Mouse (Mus musculus) CH12.LX (cell line): Measurements from ENCODE around the gene Atg9b.

Experiments used
- CHD2 ChIP-seq: IDR thresholded peaks from 2 replicates; pipeline ENCODE4 v1.6.1; 2011; ENCODE audit warnings: low read length, improper control_type of control experiment
- CTCF ChIP-seq, 2 experiments: IDR thresholded peaks in 1 of 2; conservative IDR thresholded peaks in 1 of 2; 2 replicates each; pipeline ENCODE4 v1.5.1; 2011 to 2012; ENCODE audit warnings: low read depth in 2 of 2, low read length in 2 of 2, improper control_type of control experiment in 1 of 2, inconsistent platforms in 1 of 2, mild to moderate bottlenecking in 1 of 2, moderate library complexity in 1 of 2
- ETS1 ChIP-seq: conservative IDR thresholded peaks from 2 replicates; pipeline ENCODE4 v1.6.1; 2012; ENCODE audit warnings: low read depth, mild to moderate bottlenecking, inconsistent platforms, low read length, improper control_type of control experiment, moderate library complexity
- JUN ChIP-seq: IDR thresholded peaks from 2 replicates; pipeline ENCODE4 v1.6.1; 2011; ENCODE audit warnings: low read depth, mild to moderate bottlenecking, low read length, improper control_type of control experiment, moderate library complexity; ENCODE audit not compliant: insufficient read depth
- POLR2A ChIP-seq: IDR thresholded peaks from 2 replicates; pipeline ENCODE4 v1.6.1; 2011; ENCODE audit warnings: low read depth, mild to moderate bottlenecking, improper control_type of control experiment, low read length
- USF1 ChIP-seq: IDR thresholded peaks from 2 replicates; pipeline ENCODE4 v1.6.1; 2014; ENCODE audit warnings: low read depth, mild to moderate bottlenecking, inconsistent platforms, low read length, improper control_type of control experiment
- ZMIZ1 ChIP-seq: IDR thresholded peaks from 2 replicates; pipeline ENCODE4 v1.6.1; 2012; ENCODE audit warnings: low read depth, mild to moderate bottlenecking, inconsistent platforms, low read length, improper control_type of control experiment
- ZNF384 ChIP-seq: IDR thresholded peaks from 2 replicates; pipeline ENCODE4 v1.6.1; 2012; ENCODE audit warnings: low read depth, low read length, improper control_type of control experiment, inconsistent platforms

DNA sequence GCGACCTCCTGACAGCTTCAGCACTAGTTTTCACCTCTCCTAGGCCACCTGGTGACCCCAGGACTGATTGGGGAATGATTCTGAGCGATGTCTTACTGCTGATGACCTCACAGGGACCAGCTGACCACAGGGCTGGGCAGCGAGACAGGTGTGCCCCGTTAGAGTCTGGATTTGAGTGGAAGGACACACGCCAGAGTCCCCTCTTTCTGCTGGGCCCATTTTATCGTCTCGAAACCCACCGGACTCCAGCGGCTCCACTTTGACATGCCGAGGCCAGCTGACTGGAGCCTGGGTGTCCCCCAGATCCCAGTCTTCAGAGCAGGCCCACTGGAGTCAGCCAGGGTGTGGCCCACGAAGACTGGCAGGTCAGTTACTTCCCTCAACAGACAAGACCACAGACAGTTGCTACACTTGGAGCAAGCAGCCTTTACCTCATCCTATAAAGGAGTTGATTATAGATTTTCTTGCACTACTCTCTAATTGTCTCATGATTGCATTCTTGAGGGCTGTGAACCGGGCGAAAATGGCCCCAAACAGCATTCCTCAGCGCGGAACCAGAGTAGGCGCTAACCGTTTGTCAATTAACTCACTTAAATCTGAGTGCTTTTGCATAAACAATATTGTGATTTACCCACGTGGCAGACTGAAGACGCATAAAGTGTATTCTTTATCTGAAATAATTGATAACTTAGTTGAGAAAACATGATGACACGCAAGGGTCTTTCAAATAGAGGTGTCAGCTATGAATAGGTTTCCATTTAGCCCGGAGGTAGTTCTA, 32.2 kb upstream of the Atg9b start:
- TF ChIP-seq ZNF384 (no peak), ZMIZ1 (no peak), JUN (no peak), CTCF (conservative IDR thresholded peaks at IDR 0.05 in 1 of 2, IDR thresholded peaks at IDR 0.05 in 1 of 2; ENCODE audit: low read depth in 2 of 2, low read length in 2 of 2) (no peak), POLR2A (no peak), ETS1 (no peak), USF1 (no peak), CHD2 (no peak)
